Mouse (Mus musculus) hindbrain, embryonic 11.5 days (tissue): ENCODE measurements at regions not wholly inside any gene's neighbourhood (a gene's known extent, or its start where the extent isn't known, plus 50 kb on each side); places are given as distances from the start of the nearest gene placed in this dataset.
A peak's percentile ranks its signal among the peaks of the same experiment; 100 is the strongest.

Experiments
- ATAC-seq: fragments of 200-750 bp; cut with Nextera tagmentation; 2 replicates; pipeline ENCODE4 v1.8.0; 2017; ENCODE audit warnings: mild to moderate bottlenecking, moderate TSS enrichment, moderate library complexity; ENCODE audit not compliant: low FRiP score
- DNase-seq: peaks from one replicate; pipeline ENCODE4 v3.0.0-alpha.2; 2015; ENCODE audit warnings: low spot score
- H3K27ac ChIP-seq: fragments of 300-500 bp; sonication (generic); 2 replicates; pipeline ENCODE4 v1.5.1; 2014; ENCODE audit warnings: mild to moderate bottlenecking, low read depth, low read length
- H3K27me3 ChIP-seq: fragments of 300-500 bp; sonication (generic); 2 replicates; pipeline ENCODE4 v1.6.1; 2014; ENCODE audit warnings: mild to moderate bottlenecking, low read length, moderate library complexity, mixed read lengths; ENCODE audit not compliant: control insufficient read depth, insufficient read depth
- H3K36me3 ChIP-seq: fragments of 300-500 bp; sonication (generic); 2 replicates; pipeline ENCODE4 v1.6.1; 2014; ENCODE audit warnings: mild to moderate bottlenecking, low read length, moderate library complexity, mixed read lengths; ENCODE audit not compliant: control insufficient read depth, insufficient read depth
- H3K4me1 ChIP-seq: fragments of 300-500 bp; sonication (generic); replicated peaks from 2 replicates; pipeline ENCODE4 v1.6.1; 2014; ENCODE audit warnings: low read length, mixed read lengths; ENCODE audit not compliant: control insufficient read depth, insufficient read depth
- H3K4me2 ChIP-seq: fragments of 300-500 bp; sonication (generic); replicated peaks from 2 replicates; pipeline ENCODE4 v1.6.1; 2014; ENCODE audit warnings: mild to moderate bottlenecking, low read depth, low read length
- H3K4me3 ChIP-seq: fragments of 300-500 bp; sonication (generic); 2 replicates; pipeline ENCODE4 v1.5.1; 2014; ENCODE audit warnings: low read depth, low read length
- H3K9ac ChIP-seq: fragments of 300-500 bp; sonication (generic); 2 replicates; pipeline ENCODE4 v1.6.1; 2014; ENCODE audit warnings: low read depth, low read length
- H3K9me3 ChIP-seq: fragments of 300-500 bp; sonication (generic); 2 replicates; pipeline ENCODE4 v1.6.1; 2016; ENCODE audit warnings: low read length; ENCODE audit not compliant: control insufficient read depth
- WGBS: fragments of 180-500 bp; shearing (Covaris S2); extraction: QIAGEN DNeasy Blood & Tissue Kit; methylation state at CpG from one replicate; pipeline ENCODE4 v1.1.7; 2014; 5-methylcytosine and 5-hydroxymethylcytosine counted together

DNA sequence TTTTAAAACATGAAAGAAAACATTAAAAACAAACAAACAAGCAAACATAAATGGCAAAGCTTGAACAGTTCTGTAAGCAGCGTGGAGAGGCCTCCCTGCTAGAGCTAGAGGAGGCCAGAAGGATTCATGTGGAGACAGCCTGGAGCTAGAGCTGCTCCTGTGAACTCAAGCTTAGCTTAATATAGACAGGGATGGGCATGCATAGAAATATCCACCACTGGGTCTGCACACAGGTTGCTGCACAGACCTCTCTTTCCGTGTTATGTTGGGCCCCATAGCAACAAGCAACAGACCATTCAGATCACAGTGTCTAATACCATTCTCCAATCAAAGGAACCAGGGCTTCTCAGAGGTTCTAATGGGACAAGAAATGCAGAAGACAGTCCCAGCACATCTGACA, 122.9 kb upstream of the Magi3 start:
- H3K4me1 ChIP-seq: no peaks in the 10 kb centered on the region
- no peak overlapping the region for H3K4me3 ChIP-seq
- WGBS: 93% methylated on average over 2 of the region's 2 CpGs
- ATAC-seq (no peak), DNase-seq (no peak)
- H3K36me3 ChIP-seq: no peaks in the 10 kb centered on the region
- no peaks in the 10 kb centered on the region for H3K9me3 ChIP-seq
- no peaks in the 10 kb centered on the region for H3K27me3 ChIP-seq
- H3K9ac ChIP-seq: no peak overlapping the region
- no peak overlapping the region for H3K27ac ChIP-seq
- H3K4me2 ChIP-seq: no peak overlapping the region

DNA sequence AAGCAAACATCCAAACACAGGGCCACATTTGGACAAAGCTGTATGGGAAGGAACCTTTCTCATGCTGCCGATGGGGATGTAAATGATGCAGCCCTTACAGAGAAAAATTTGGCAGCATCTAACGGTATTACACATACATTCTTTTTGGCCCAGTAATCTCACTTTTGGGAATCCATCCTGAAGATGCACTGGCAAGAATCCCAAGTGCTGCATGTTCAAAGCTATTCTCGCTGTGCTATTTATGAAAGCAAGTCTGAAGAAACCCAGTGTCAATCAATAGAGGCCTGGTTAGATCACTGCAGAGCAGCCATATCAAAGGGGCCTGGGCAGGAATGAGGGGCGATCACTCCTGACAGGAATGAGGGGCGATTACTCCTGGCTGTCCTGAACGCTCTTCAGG, 122.0 kb upstream of the Magi3 start:
- WGBS: 86% methylated on average over 6 of the region's 6 CpGs
- ATAC-seq (no peak), DNase-seq (no peak)
- Histone ChIP-seq H3K4me1 (no peaks in the 10 kb centered on the region), H3K27ac (no peak overlapping the region), H3K9me3 (no peaks in the 10 kb centered on the region), H3K27me3 (no peaks in the 10 kb centered on the region), H3K36me3 (no peaks in the 10 kb centered on the region), H3K4me3 (no peak overlapping the region), H3K4me2 (no peak overlapping the region), H3K9ac (no peak overlapping the region)

GRCm38 (mm10) chr3:104340331-104340730, 120.2 kb upstream of the Magi3 start:
- no peaks in the 10 kb centered on the region for H3K9me3 ChIP-seq
- ATAC-seq: no peak
- WGBS: 78% methylated on average over 2 of the region's 2 CpGs
- no peak for DNase-seq
- no peak overlapping the region for H3K9ac ChIP-seq
- no peaks in the 10 kb centered on the region for H3K36me3 ChIP-seq
- no peaks in the 10 kb centered on the region for H3K27me3 ChIP-seq
- H3K27ac ChIP-seq: no peak overlapping the region
- H3K4me1 ChIP-seq: no peaks in the 10 kb centered on the region; the same call in 1 of the 2 replicates
- H3K4me2 ChIP-seq: no peak overlapping the region
- no peak overlapping the region for H3K4me3 ChIP-seq

GRCm38 (mm10) chr3:104336867-104337266, 116.7 kb upstream of the Magi3 start:
- H3K27me3 ChIP-seq: no peaks in the 10 kb centered on the region
- ATAC-seq: no peak
- no peaks in the 10 kb centered on the region; the same call in 1 of the 2 replicates for H3K4me1 ChIP-seq
- no peaks in the 10 kb centered on the region for H3K36me3 ChIP-seq
- DNase-seq: peak; percentile 38
- H3K27ac ChIP-seq: no peak overlapping the region
- H3K4me3 ChIP-seq: no peak overlapping the region
- no peak overlapping the region for H3K4me2 ChIP-seq
- H3K9me3 ChIP-seq: no peaks in the 10 kb centered on the region
- WGBS: 55% methylated on average over 5 of the region's 5 CpGs
- H3K9ac ChIP-seq: no peak overlapping the region

GRCm38 (mm10) chr3:104336308-104336707, 116.1 kb upstream of the Magi3 start:
- Histone ChIP-seq H3K27ac (no peak overlapping the region), H3K4me2 (no peak overlapping the region), H3K9ac (no peak overlapping the region), H3K27me3 (no peaks in the 10 kb centered on the region), H3K9me3 (no peaks in the 10 kb centered on the region), H3K36me3 (no peaks in the 10 kb centered on the region), H3K4me3 (no peak overlapping the region), H3K4me1 (no peaks in the 10 kb centered on the region; the same call in 1 of the 2 replicates)
- 57% methylated on average over 4 of the region's 4 CpGs for WGBS
- ATAC-seq (no peak), DNase-seq (no peak)

GRCm38 (mm10) chr3:104334760-104335159, 114.6 kb upstream of the Magi3 start:
- DNase-seq: no peak
- no peak overlapping the region for H3K4me2 ChIP-seq
- 87% methylated on average over 7 of the region's 7 CpGs for WGBS
- ATAC-seq: no peak
- H3K4me1 ChIP-seq: no peaks in the 10 kb centered on the region; the same call in 1 of the 2 replicates
- H3K9ac ChIP-seq: no peak overlapping the region
- no peaks in the 10 kb centered on the region for H3K36me3 ChIP-seq
- H3K4me3 ChIP-seq: no peak overlapping the region
- no peak overlapping the region for H3K27ac ChIP-seq
- H3K9me3 ChIP-seq: no peaks in the 10 kb centered on the region
- no peaks in the 10 kb centered on the region for H3K27me3 ChIP-seq

DNA sequence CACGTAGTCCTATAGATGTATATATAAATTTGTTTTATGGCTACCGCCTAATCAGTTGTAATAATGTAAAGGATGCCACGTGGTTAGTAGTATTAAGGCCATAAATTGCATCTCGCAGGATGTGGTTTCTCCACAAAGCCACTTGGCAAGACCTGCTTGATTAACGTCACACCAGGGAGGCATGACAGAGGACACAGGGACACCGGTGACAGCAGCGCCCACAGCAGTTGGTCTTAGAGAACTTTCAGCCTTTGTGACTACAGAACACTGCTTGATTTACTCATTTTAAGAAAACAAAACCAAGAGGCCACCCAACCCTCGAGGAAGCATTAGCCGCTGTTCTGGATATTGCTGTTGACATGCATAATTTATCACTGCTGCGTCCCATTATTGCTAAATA, 113.2 kb upstream of the Magi3 start:
- Histone ChIP-seq H3K4me3 (no peak overlapping the region), H3K27ac (no peak overlapping the region), H3K27me3 (no peaks in the 10 kb centered on the region), H3K36me3 (no peaks in the 10 kb centered on the region), H3K9ac (no peak overlapping the region), H3K4me2 (no peak overlapping the region), H3K4me1 (no peaks in the 10 kb centered on the region; the same call in 1 of the 2 replicates), H3K9me3 (no peaks in the 10 kb centered on the region)
- 73% methylated on average over 10 of the region's 10 CpGs for WGBS
- DNase-seq: no peak
- no peak for ATAC-seq

- H3K27ac ChIP-seq: no peak overlapping the region
- no peak overlapping the region for H3K4me3 ChIP-seq
- no peaks in the 10 kb centered on the region for H3K4me1 ChIP-seq
- H3K36me3 ChIP-seq: no peaks in the 10 kb centered on the region
- H3K9me3 ChIP-seq: no peaks in the 10 kb centered on the region
- H3K4me2 ChIP-seq: no peak overlapping the region
- DNase-seq (no peak), ATAC-seq (no peak)
- no peak overlapping the region for H3K9ac ChIP-seq
- no peaks in the 10 kb centered on the region for H3K27me3 ChIP-seq
- WGBS: 86% methylated on average over 6 of the region's 6 CpGs
Observed at GRCm38 (mm10) chr3:104330646-104331045, 110.5 kb upstream of the Magi3 start.

GRCm38 (mm10) chr3:104327829-104328228, 107.7 kb upstream of the Magi3 start:
- no peaks in the 10 kb centered on the region for H3K9me3 ChIP-seq
- 95% methylated on average over 1 of the region's 1 CpGs for WGBS
- no peaks in the 10 kb centered on the region for H3K27me3 ChIP-seq
- ATAC-seq: no peak
- no peaks in the 10 kb centered on the region for H3K4me1 ChIP-seq
- H3K9ac ChIP-seq: no peak overlapping the region
- H3K4me2 ChIP-seq: no peak overlapping the region
- no peak overlapping the region for H3K27ac ChIP-seq
- no peaks in the 10 kb centered on the region for H3K36me3 ChIP-seq
- no peak for DNase-seq
- H3K4me3 ChIP-seq: no peak overlapping the region
